Mouse (Mus musculus) bone marrow, adult 2 months (tissue): ENCODE results near the gene Nlrp6.

Experiments
- CTCF ChIP-seq: fragments of 200-500 bp; IDR thresholded peaks from 2 replicates; pipeline ENCODE4 v1.5.1; 2011; ENCODE audit warnings: low read length, control low read depth; ENCODE audit not compliant: control insufficient read depth, insufficient read depth
- POLR2A ChIP-seq: fragments of 200-500 bp; IDR thresholded peaks from 2 replicates; pipeline ENCODE4 v1.6.1; 2011; ENCODE audit warnings: low read depth, mild to moderate bottlenecking, control low read depth, low read length, borderline replicate concordance; ENCODE audit not compliant: control insufficient read depth

DNA sequence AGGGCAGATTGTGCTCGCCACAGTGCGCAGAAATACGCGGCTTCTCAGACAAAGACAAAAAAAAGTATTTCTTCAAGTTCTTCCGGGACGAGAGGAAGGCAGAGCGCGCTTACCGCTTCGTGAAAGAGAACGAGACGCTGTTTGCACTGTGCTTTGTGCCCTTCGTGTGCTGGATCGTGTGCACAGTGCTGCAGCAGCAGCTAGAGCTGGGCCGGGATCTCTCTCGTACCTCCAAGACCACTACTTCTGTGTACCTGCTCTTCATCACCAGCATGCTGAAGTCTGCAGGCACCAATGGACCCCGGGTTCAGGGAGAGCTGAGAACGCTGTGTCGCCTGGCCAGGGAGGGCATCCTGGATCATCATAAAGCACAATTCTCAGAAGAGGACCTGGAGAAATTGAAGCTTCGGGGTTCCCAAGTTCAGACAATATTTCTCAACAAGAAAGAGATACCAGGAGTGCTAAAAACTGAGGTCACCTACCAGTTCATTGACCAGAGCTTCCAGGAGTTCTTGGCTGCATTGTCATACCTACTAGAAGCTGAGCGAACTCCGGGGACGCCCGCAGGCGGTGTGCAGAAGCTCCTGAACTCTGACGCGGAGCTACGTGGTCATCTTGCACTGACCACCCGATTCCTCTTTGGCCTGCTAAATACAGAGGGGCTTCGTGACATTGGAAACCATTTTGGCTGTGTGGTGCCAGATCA lies 2.5 kb downstream of the Nlrp6 start:
- no peak for TF ChIP-seq CTCF
- TF ChIP-seq POLR2A, result no peak
